Mouse (Mus musculus): ENCODE results near the gene Mettl24. TPM values are rescaled to one million over a fixed set of nuclear protein-coding genes. Genes with fewer than 3 reads are reported as not detected.

The Mettl24 gene
- polyA plus RNA-seq, 1 experiment, result 0.34 TPM

GRCm38 (mm10) chr10:40847176-40847874 lies 164.2 kb downstream of the Mettl24 start:
- Histone ChIP-seq H3K36me3 (ENCODE audit: control insufficient read depth, insufficient read depth) (peaks cover 28% of the 10 kb centered on the region), H3ac (ENCODE audit: control insufficient read depth, insufficient read length) (no peak overlapping the region), H3K4me2 (ENCODE audit: low read depth) (no peak overlapping the region), H3K4me3 (no peak overlapping the region), H3K27me3 (ENCODE audit: control insufficient read depth, insufficient read depth, insufficient read length) (no peaks in the 10 kb centered on the region), H3K79me2 (ENCODE audit: control insufficient read depth, insufficient read depth) (no peaks in the 10 kb centered on the region)
- TF ChIP-seq POLR2AphosphoS2 (IDR thresholded peaks at IDR 0.05; ENCODE audit: insufficient read length, low read depth) (no peak), SRF (IDR thresholded peaks at IDR 0.05; ENCODE audit: control insufficient read depth, insufficient read length, low read depth) (no peak), TCF12 (IDR thresholded peaks at IDR 0.05; ENCODE audit: insufficient read depth, poor library complexity, severe bottlenecking) (no peak), MYOD1 (IDR thresholded peaks at IDR 0.05; ENCODE audit: control insufficient read depth in 1 of 3, insufficient read length in 2 of 3, low read depth in 2 of 3) (no peak), USF1 (IDR thresholded peaks at IDR 0.05; ENCODE audit: low read depth) (no peak), TCF3 (IDR thresholded peaks at IDR 0.05; ENCODE audit: insufficient read length, low read depth) (no peak), CEBPB (IDR thresholded peaks at IDR 0.05; ENCODE audit: insufficient read depth, poor library complexity, severe bottlenecking) (no peak), POLR2A (IDR thresholded peaks at IDR 0.05; ENCODE audit: insufficient read length, low read depth) (no peak), MYOG (IDR thresholded peaks at IDR 0.05; ENCODE audit: control insufficient read depth in 1 of 3, insufficient read depth in 1 of 3, insufficient read length in 2 of 3, low read depth in 2 of 3) (no peak), REST (IDR thresholded peaks at IDR 0.05; ENCODE audit: insufficient read depth, insufficient read length) (no peak), E2F4 (IDR thresholded peaks at IDR 0.05; ENCODE audit: insufficient read depth) (no peak)

- Histone ChIP-seq H3K36me3 (ENCODE audit: control insufficient read depth, insufficient read depth) (peaks cover 28% of the 10 kb centered on the region), H3K4me2 (ENCODE audit: low read depth) (no peak overlapping the region), H3K27me3 (ENCODE audit: control insufficient read depth, insufficient read depth, insufficient read length) (no peaks in the 10 kb centered on the region), H3K79me2 (ENCODE audit: control insufficient read depth, insufficient read depth) (no peaks in the 10 kb centered on the region), H3K4me3 (no peak overlapping the region), H3ac (ENCODE audit: control insufficient read depth, insufficient read length) (no peak overlapping the region)
- TF ChIP-seq REST (IDR thresholded peaks at IDR 0.05; ENCODE audit: insufficient read depth, insufficient read length), result no peak
- TF ChIP-seq E2F4 (IDR thresholded peaks at IDR 0.05; ENCODE audit: insufficient read depth), result no peak
- TF ChIP-seq MYOD1 (IDR thresholded peaks at IDR 0.05; ENCODE audit: control insufficient read depth in 1 of 3, insufficient read length in 2 of 3, low read depth in 2 of 3), result no peak
- TF ChIP-seq POLR2AphosphoS2 (IDR thresholded peaks at IDR 0.05; ENCODE audit: insufficient read length, low read depth), result no peak
These were observed 167.6 kb downstream of the Mettl24 start for GRCm38 (mm10) chr10:40850644-40851043.

- Histone ChIP-seq H3K79me2 (ENCODE audit: control insufficient read depth, insufficient read depth) (no peaks in the 10 kb centered on the region), H3K27me3 (ENCODE audit: control insufficient read depth, insufficient read depth, insufficient read length) (no peaks in the 10 kb centered on the region), H3K36me3 (ENCODE audit: control insufficient read depth, insufficient read depth) (peaks cover 28% of the 10 kb centered on the region), H3K4me3 (no peak overlapping the region), H3ac (ENCODE audit: control insufficient read depth, insufficient read length) (no peak overlapping the region), H3K4me2 (ENCODE audit: low read depth) (no peak overlapping the region)
- TF ChIP-seq REST (IDR thresholded peaks at IDR 0.05; ENCODE audit: insufficient read depth, insufficient read length) (no peak), MAX (IDR thresholded peaks at IDR 0.05; ENCODE audit: low read depth) (no peak), TCF3 (IDR thresholded peaks at IDR 0.05; ENCODE audit: insufficient read length, low read depth) (no peak), E2F4 (IDR thresholded peaks at IDR 0.05; ENCODE audit: insufficient read depth) (no peak), POLR2A (IDR thresholded peaks at IDR 0.05; ENCODE audit: insufficient read length, low read depth) (no peak), CEBPB (IDR thresholded peaks at IDR 0.05; ENCODE audit: insufficient read depth, poor library complexity, severe bottlenecking) (no peak), POLR2AphosphoS2 (IDR thresholded peaks at IDR 0.05; ENCODE audit: insufficient read length, low read depth) (no peak), SRF (IDR thresholded peaks at IDR 0.05; ENCODE audit: control insufficient read depth, insufficient read length, low read depth) (no peak), MYOD1 (IDR thresholded peaks at IDR 0.05; ENCODE audit: control insufficient read depth in 1 of 3, insufficient read length in 2 of 3, low read depth in 2 of 3) (no peak), MYOG (IDR thresholded peaks at IDR 0.05; ENCODE audit: control insufficient read depth in 1 of 3, insufficient read depth in 1 of 3, insufficient read length in 2 of 3, low read depth in 2 of 3) (no peak), TCF12 (IDR thresholded peaks at IDR 0.05; ENCODE audit: insufficient read depth, poor library complexity, severe bottlenecking) (no peak), USF1 (IDR thresholded peaks at IDR 0.05; ENCODE audit: low read depth) (no peak)
These were observed 168.1 kb downstream of the Mettl24 start for GRCm38 (mm10) chr10:40851138-40851537.

GRCm38 (mm10) chr10:40855616-40856015 lies 172.5 kb downstream of the Mettl24 start:
- no peaks in the 10 kb centered on the region for H3K36me3 ChIP-seq (ENCODE audit: control insufficient read depth, insufficient read depth)
- no peaks in the 10 kb centered on the region for H3K27me3 ChIP-seq (ENCODE audit: control insufficient read depth, insufficient read depth, insufficient read length)
- no peak overlapping the region for H3K4me2 ChIP-seq (ENCODE audit: low read depth)
- no peak overlapping the region for H3K4me3 ChIP-seq
- peaks cover 8% of the 10 kb centered on the region for H3K79me2 ChIP-seq (ENCODE audit: control insufficient read depth, insufficient read depth)
- no peak overlapping the region for H3ac ChIP-seq (ENCODE audit: control insufficient read depth, insufficient read length)
- no peak for TF ChIP-seq CEBPB (IDR thresholded peaks at IDR 0.05; ENCODE audit: insufficient read depth, poor library complexity, severe bottlenecking)
- no peak for TF ChIP-seq TCF12 (IDR thresholded peaks at IDR 0.05; ENCODE audit: insufficient read depth, poor library complexity, severe bottlenecking)

GRCm38 (mm10) chr10:40856703-40857102 lies 173.6 kb downstream of the Mettl24 start:
- H3K4me3 ChIP-seq, result no peak overlapping the region
- H3K4me2 ChIP-seq (ENCODE audit: low read depth), result no peak overlapping the region
- H3K27me3 ChIP-seq (ENCODE audit: control insufficient read depth, insufficient read depth, insufficient read length), result no peaks in the 10 kb centered on the region
- no peak overlapping the region for H3ac ChIP-seq (ENCODE audit: control insufficient read depth, insufficient read length)
- H3K79me2 ChIP-seq (ENCODE audit: control insufficient read depth, insufficient read depth), result peaks cover 15% of the 10 kb centered on the region
- TF ChIP-seq SRF (IDR thresholded peaks at IDR 0.05; ENCODE audit: control insufficient read depth, insufficient read length, low read depth) (no peak), E2F4 (IDR thresholded peaks at IDR 0.05; ENCODE audit: insufficient read depth) (no peak), MYOG (IDR thresholded peaks at IDR 0.05; ENCODE audit: control insufficient read depth in 1 of 3, insufficient read depth in 1 of 3, insufficient read length in 2 of 3, low read depth in 2 of 3) (no peak), MYOD1 (IDR thresholded peaks at IDR 0.05; ENCODE audit: control insufficient read depth in 1 of 3, insufficient read length in 2 of 3, low read depth in 2 of 3) (no peak), TCF3 (IDR thresholded peaks at IDR 0.05; ENCODE audit: insufficient read length, low read depth) (no peak), POLR2A (IDR thresholded peaks at IDR 0.05; ENCODE audit: insufficient read length, low read depth) (no peak), POLR2AphosphoS2 (IDR thresholded peaks at IDR 0.05; ENCODE audit: insufficient read length, low read depth) (no peak), CEBPB (IDR thresholded peaks at IDR 0.05; ENCODE audit: insufficient read depth, poor library complexity, severe bottlenecking) (no peak), USF1 (IDR thresholded peaks at IDR 0.05; ENCODE audit: low read depth) (no peak), TCF12 (IDR thresholded peaks at IDR 0.05; ENCODE audit: insufficient read depth, poor library complexity, severe bottlenecking) (no peak)
- H3K36me3 ChIP-seq (ENCODE audit: control insufficient read depth, insufficient read depth), result no peaks in the 10 kb centered on the region

All from myocyte (in vitro differentiated cells).